Mouse (Mus musculus): ENCODE measurements around the gene Prm1. TPM values are rescaled to one million over a fixed set of nuclear protein-coding genes. Genes with fewer than 3 reads are reported as not detected.

Gene Prm1
- total and polyA plus RNA-seq, 3 experiments, result not detected

- H3K4me3 ChIP-seq (replicated peaks in 1 of 3; ENCODE audit: low read depth in 2 of 3, low read length in 2 of 3, poor library complexity in 1 of 3), result no peak overlapping the region
- peak; percentile 55 for DNase-seq (ENCODE audit: extremely low read depth)
- H3K36me3 ChIP-seq (replicated peaks in 1 of 2; ENCODE audit: control insufficient read depth in 1 of 2, insufficient read depth in 1 of 2, low read length in 1 of 2), result no peaks in the 10 kb centered on the region
- H3K9ac ChIP-seq (ENCODE audit: insufficient read depth, low read depth), result no peak overlapping the region
- H3K9me3 ChIP-seq (replicated peaks; ENCODE audit: low read length), result no peaks in the 10 kb centered on the region
- no peak overlapping the region for H3K27ac ChIP-seq (ENCODE audit: insufficient read depth, low read depth)
- H3K27me3 ChIP-seq (replicated peaks), result peaks cover 3% of the 10 kb centered on the region
- dilution Hi-C loops (cut with MboI; ENCODE audit: extremely low pct_ligation_motif_present, extremely low pct_unique_long_range_greater_than_20kb, low sequenced_read_pairs) (no loop called here), in situ Hi-C loops (cut with MboI; ENCODE audit: low pct_ligation_motif_present, low pct_unique_long_range_greater_than_20kb, low sequenced_read_pairs) (no loop called here)
- no peaks in the 10 kb centered on the region for H3K79me2 ChIP-seq (replicated peaks; ENCODE audit: control insufficient read depth, extremely low read depth, insufficient read depth, poor library complexity, severe bottlenecking)
- H3K4me1 ChIP-seq (ENCODE audit: control insufficient read depth in 1 of 2, insufficient read depth in 2 of 2), result peaks cover 53 to 74% of the 10 kb centered on the region in 2 experiments
- peak; percentile 69 for TF ChIP-seq IRF4 (IDR thresholded peaks at IDR 0.05; ENCODE audit: low read depth, low read length)
- no peak for TF ChIP-seq MAX (IDR thresholded peaks at IDR 0.05; ENCODE audit: low read length)
- no peak for TF ChIP-seq MAZ (IDR thresholded peaks at IDR 0.05; ENCODE audit: low read depth, low read length)
- no peak for TF ChIP-seq ZNF384 (IDR thresholded peaks at IDR 0.05; ENCODE audit: low read depth, low read length)
- no peak; the same call in 1 of the 2 replicates for TF ChIP-seq RCOR1 (conservative IDR thresholded peaks at IDR 0.05; ENCODE audit: low read depth, low read length)
- TF ChIP-seq BHLHE40 (IDR thresholded peaks at IDR 0.05; ENCODE audit: low read depth, low read length), result peak; percentile 83
- peak; percentile 63 for TF ChIP-seq ETS1 (conservative IDR thresholded peaks at IDR 0.05; ENCODE audit: low read depth, low read length)
- no peak for TF ChIP-seq NRF1 (IDR thresholded peaks at IDR 0.05; ENCODE audit: low read depth, low read length)
- no peak for TF ChIP-seq POLR2AphosphoS2 (IDR thresholded peaks at IDR 0.05; ENCODE audit: low read depth, low read length)
- peak; percentile 81 for TF ChIP-seq EP300 (IDR thresholded peaks at IDR 0.05; ENCODE audit: low read length)
- no peak for TF ChIP-seq UBTF (IDR thresholded peaks at IDR 0.05; ENCODE audit: low read depth, low read length)
- no peak for TF ChIP-seq HCFC1 (IDR thresholded peaks at IDR 0.05; ENCODE audit: low read depth, low read length)
- no peak for TF ChIP-seq TCF12 (IDR thresholded peaks at IDR 0.05; ENCODE audit: low read depth, low read length)
- no peak for TF ChIP-seq MAFK (IDR thresholded peaks at IDR 0.05; ENCODE audit: insufficient replicate concordance, low read length)
- TF ChIP-seq MYC (IDR thresholded peaks at IDR 0.05; ENCODE audit: low read depth, low read length), result 0 out of 2 replicates have a peak, but pooled peaks have one; percentile 52
- no peak for TF ChIP-seq ZMIZ1 (IDR thresholded peaks at IDR 0.05; ENCODE audit: low read depth, low read length)
- TF ChIP-seq MXI1 (IDR thresholded peaks at IDR 0.05; ENCODE audit: low read depth, low read length), result no peak
- TF ChIP-seq RAD21 (IDR thresholded peaks at IDR 0.05; ENCODE audit: low read depth, low read length), result no peak
- 0 out of 2 replicates have a peak, but pooled peaks have one; percentile 47 for TF ChIP-seq CHD2 (IDR thresholded peaks at IDR 0.05; ENCODE audit: low read length)
- TF ChIP-seq MEF2A (IDR thresholded peaks at IDR 0.05; ENCODE audit: borderline replicate concordance, low read depth, low read length), result no peak
- H3K4me2 ChIP-seq (ENCODE audit: insufficient read depth, low read depth, poor library complexity, severe bottlenecking), result no peak overlapping the region
These were observed 34.9 kb downstream of the Prm1 start for GRCm38 (mm10) chr16:10770531-10771325.
